Mouse (Mus musculus) right cerebral cortex, postnatal 14 days (tissue): ENCODE data around the gene Prkg1.

ENCODE experiments used
- DNase-seq: peaks from one replicate; pipeline ENCODE4 v3.0.0; 2022

The Prkg1 gene

DNA sequence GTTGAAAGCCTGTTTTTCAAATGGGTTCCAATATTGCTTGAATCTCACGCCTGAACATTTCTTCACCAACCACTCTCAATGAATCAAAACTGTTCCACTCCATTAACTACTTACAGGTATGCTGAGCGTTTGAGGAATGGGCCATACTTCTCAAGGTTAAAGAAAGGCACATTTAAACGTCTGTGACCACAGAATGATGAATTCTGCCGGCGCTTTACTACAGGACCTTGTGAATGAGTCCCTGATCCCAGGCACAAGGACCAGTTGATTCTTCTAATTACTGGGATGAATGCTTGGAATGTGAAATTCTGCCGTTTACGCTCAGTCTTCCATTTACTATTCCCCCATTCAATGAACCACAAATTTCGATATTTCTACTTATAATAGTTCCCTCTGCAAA is 632.2 kb downstream of the Prkg1 start:
- DNase-seq = no peak

DNA sequence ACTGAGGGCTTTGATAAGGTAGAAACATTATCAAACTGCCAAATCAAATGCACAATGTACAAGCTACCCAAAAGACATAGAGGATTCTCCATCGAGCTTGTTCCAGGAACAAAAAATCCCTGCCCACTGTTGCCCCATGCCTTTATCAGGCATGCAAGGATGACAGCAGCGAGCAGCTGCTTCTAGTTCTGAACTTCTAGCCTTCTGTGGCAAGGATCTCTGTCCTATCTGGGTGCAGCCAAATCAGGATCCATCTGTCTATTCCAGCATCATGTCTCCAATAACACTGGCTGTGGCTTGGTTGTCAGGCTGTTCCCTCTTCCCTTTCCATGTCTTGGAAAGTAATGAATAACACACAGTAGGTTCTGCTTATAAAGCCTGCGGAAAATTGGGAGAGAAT is 640.2 kb downstream of the Prkg1 start:
- no peak for DNase-seq

DNA sequence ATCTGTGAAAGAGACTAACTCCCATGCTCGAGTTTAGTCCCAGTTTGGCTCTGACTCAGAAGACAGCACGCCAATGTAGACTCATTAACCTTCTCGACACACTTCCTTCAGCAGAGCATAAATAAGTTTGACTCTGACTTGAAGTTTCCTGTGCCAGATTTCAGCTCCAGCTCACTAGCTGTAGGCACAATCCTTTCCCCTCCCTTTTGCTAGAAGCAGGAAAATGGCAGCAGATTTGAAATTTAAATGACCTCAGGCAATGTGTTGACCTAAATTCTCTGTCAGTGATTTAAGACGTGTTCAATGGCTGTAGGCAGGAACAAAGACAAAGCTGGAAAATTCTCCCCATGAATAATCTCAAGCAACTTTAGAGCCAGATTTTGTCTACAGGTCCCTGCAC is 650.1 kb downstream of the Prkg1 start:
- no peak for DNase-seq

DNA sequence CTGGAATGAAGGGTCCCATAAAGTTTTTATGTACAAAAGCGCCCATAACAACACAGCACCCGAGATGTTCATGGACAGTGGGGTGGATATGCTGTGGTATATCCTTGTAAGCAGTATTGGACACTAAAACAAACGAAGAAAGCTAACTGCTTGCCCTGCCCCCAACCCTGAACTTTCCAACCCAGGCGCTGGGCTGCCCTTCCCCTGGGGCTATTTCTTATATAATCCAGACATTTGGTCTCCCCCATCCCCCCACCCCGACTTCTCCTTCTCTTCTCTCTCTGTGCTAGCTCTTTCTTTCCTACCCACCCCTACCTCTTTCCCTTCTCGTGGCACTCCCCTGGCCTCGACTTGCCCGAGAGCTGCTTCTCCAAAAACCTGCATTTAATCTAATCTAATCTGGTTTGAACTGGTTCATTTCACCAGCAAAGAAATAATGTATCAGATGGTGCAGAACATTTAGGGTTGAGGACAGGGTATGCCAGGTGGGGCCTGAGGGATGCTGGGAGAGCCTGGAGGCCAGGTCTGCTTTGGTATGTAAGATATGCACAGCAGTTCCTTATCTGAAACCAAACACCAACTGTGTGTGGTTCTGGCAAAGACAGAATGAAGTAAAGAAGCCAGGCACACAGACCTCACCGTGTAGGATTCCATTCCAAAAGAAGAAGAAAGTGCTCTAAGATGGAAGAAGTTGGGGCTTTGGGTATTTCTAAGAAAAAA is 657.8 kb downstream of the Prkg1 start:
- DNase-seq = no peak

DNA sequence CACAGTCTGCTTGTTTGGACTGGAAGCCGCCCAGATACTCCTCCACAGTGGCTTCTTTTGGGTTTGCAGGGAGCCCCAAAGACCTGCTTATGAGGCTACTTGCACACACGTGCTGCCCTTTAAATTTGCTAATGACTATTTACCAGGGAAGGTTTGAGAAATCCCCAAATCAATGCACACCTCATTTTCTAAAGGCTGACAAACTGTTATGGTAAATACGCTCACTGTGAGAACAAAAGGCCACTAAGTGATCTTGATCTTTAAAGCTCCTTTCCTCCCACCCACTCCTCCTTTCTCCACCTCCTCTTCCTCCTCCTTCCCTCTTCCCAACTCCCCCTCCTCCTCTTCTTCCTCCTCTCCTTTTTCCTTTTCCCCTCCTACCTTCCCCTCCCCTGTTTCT is 658.8 kb downstream of the Prkg1 start:
- DNase-seq = no peak

DNA sequence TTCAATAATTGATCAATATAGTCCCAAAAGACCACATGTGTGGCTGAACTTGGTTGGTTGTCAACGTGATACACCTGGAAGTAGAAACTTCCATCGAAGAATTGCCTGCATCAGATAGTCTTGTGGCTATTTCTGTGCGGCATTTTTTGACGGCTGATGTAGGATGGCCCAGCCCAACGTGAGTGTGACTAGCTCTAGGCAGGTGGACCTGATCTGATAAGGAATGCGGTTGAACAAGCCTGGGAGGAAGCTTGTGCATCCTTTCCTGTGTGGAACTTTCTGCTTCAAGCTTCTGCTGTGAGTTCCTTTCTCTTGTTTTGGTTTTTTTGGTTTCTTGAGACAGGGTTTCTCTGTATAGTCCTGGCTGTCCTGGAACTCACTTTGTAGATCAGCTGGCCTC is 660.1 kb downstream of the Prkg1 start:
- no peak for DNase-seq

DNA sequence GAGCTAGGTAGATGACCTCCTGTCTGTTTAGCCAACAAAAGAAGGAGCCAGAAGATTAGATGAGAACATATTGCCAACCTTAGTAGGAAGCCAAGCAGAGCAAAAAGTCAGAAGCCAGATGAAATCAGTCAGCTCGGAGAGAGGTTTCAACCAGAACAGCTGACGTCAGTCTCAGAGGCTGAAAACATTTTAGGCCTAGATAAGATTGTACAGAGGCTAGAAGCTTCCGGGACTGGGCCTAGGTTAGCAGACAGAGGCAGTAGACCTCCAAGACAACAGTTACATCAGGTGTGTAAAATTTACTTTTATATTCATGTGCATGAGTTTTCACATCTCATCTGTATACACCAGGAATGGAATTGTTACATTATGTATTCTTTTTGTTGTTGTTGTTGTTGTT is 665.5 kb downstream of the Prkg1 start:
- DNase-seq = no peak

DNA sequence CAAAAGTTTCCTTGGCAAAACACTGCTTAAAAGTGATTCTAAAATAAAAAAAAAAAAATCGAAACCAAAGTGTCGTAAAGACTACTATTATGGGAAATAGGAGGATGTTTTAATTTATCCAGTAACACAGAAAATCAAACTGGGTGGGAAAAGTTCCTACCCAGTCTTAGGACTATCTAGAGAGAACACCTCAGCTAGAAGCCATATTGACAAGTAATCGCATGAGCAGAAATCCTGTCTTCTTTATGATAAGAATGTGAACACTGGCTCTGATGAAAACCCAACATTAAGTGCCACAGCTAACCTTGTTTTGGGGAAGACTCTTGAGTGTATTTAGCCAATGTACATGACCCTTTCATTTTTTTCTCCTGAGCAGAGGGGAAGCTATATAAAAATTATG is 667.0 kb downstream of the Prkg1 start:
- DNase-seq = no peak

DNA sequence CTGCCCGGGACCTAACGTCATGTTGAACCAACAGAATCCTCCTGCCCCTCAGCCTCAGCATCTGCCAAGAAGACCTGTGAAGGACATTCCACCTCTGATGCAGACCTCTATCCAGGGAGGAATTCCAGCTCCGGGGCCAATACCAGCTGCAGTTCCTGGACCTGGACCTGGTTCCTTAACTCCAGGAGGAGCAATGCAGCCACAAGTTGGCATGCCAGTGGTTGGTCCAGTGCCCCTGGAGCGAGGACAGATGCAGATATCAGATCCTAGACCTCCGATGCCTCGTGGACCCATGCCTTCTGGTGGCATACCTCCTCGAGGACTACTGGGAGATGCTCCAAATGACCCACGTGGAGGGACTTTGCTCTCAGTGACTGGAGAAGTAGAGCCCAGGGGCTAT is 681.1 kb downstream of the Prkg1 start:
- DNase-seq = no peak

DNA sequence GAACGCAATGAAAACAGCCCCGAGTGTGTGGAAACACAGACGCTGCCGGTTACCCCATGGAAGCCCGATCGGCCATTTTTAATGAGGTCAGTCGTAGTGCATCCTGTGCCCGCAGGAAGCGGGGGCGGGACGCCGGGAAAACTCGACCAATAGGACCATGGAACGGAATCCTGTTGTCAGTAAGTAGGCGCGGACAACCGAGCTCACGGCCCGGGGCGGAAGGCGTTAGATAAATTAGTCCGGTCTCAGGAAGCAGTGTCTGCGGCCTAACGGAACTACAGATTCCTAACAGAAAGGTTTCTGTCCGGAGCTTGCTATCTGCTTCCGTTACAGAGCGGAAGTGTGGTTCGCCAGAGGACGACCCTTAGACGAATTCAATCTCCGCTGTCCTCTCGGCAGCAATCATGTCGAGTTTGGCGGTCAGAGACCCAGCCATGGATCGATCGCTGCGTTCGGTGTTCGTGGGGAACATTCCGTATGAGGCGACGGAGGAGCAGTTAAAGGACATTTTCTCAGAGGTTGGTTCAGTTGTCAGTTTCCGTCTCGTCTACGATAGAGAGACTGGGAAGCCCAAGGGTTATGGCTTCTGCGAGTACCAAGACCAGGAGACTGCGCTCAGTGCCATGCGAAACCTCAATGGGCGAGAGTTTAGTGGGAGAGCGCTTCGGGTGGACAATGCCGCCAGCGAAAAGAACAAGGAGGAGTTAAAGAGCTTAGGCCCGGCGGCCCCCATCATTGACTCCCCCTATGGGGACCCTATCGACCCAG is 682.0 kb downstream of the Prkg1 start, which contains the start of gene Cstf2t:
TSS of gene Cstf2t (plus strand) at position 176 of the 768 bp plus-strand sequence.
- DNase-seq = peak; percentile 99

DNA sequence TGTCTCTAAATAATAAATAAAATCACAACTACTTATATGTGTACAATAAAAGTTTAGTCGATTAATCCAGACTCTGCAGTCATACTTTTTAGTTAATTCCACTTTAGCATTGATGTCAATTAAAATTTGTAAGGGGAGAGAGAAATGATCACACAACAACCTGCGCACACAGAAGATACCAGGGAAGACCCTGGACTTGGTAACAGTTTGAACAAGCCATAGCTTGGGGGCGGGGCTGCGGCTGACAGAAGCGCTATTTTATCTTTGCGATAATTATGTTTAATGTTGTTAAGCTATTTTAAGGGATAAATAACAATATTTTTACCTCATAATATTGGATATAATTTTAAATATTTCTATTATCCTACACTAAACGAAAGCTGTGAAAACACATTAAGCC is 682.6 kb downstream of the Prkg1 start:
- DNase-seq = no peak

DNA sequence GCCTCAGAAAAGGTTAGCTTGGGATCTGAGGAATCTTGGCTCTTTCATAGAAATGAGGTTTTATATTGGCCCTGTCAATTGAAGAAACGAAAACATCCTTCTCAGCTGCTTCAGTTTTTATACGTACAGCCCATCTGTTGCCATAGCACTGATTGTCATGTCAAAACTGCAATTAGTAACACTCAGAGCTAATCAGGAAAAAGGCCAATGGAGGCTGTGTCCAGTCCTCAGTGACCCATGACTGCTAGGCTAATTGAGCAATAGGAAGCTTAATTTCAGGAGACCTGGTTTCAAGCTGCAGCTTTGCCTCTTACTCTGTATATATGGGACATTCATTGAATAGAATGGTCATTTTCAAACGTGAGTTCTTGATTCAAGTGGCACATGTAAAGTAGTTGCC is 686.6 kb downstream of the Prkg1 start:
- DNase-seq = no peak

DNA sequence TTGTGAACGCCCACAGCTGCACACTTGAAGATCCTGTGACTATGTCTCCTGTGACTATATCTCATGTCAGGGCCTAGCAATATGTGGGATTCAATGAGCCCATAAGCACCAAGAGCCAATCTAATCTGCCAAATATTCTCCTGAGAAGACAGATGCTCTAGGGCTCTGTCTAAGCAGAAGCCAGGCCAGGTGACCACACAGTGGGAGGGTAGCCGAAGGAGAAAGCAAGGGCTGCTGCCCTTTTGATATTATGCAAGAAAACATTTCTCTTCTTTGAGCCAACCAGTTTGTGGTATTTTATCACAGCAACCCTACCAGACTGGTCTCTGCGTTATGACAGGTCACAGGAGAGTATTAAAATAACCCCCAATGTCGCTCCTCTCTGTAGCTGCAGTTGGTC is 688.7 kb downstream of the Prkg1 start:
- no peak for DNase-seq

DNA sequence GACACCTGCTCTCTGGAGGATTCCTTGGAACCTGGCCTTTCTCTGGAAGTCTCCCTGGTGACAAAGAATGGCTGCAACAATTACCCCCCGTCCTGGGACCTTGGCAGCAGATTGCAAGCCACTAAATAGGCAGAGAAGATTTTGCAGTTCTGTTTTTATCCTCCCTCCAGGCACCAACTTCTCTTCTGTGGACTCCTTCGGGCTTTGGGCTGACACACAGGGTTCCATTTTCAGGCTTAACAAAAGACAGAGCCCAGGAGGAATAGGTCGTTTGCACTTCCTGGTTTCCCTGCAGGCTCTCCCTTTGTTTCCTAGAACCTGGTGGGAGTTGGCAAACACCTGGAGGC is 690.1 kb downstream of the Prkg1 start:
- DNase-seq = no peak

DNA sequence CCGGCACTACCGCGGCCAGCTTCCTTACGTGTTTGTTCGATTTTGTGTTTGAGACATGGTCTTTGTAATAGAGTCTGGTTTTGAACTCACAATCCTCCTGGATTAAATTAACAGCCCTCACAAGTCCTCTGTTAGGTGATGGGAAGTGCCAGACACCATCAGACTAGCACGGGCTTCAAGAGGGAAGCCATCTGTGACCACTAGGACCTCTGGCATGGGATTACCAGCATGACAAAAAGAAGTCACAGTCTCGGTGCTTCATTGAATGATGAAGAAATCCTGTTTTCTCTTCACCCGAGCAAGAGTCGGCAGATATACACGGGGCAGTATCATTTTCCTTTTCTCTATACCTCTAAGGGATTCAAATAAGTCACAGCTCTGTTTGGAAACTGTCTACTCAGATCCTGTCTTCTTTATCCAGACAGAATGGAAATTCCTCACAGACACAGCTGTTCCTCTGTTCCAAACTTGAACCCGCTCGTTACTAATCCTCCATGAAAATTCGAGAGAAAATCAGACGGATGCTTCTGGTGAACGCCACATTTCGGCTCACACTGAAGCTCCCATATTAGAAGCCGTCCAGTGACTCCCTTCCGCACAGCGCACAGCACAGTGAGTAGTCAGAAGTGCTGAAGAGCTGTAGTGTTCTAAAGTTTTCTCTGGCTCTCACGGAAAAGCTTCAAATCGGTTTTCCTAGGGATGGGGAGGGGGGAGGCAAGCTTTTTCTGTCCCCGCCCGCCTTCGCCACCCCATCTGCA is 690.7 kb downstream of the Prkg1 start:
- no peak for DNase-seq

DNA sequence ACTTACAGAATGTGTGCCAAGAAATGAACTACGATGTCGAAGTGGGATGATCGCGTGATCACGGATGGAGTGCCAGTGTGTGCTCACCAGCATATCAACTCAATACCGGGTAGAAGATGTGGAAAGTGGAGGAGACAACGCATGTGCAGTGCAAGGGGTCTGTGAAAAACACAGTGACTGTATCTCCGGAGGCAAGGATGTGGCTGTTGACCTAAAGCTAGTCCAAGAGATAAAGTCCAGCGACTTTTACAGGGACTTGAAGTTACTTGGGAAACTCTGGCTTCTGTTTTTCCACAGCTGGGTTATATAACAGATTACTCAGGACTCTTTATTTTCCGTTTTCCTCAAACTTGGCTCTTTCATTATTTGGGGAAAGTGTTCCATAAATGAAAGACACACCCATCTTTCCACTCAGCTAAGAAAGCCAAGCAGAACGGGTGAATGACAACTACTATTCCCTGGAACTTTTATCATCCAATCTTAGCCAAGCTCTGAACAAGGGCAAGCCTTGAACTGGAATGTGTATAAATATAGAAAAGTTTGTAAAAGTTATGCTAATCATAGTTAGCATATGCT is 699.5 kb downstream of the Prkg1 start:
- DNase-seq = no peak

DNA sequence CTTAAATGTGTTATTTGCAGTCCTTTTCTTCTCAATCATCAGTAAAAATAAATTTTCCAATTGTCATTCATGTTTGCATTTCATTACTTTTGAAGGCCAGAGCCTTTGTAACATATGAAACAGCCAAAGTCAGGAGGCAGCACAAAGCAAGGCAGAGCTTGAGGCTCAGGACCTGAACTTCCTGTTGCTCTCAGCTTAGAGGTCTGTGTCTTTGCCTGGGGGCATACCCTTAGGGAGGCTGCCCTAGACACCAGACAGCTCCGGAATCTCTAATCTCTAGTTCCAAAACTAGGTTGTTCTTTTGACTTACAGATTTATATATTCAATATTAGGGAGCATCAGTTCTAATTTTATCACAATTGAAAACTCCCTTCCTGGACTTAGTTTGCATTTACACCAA is 700.1 kb downstream of the Prkg1 start:
- DNase-seq = no peak

DNA sequence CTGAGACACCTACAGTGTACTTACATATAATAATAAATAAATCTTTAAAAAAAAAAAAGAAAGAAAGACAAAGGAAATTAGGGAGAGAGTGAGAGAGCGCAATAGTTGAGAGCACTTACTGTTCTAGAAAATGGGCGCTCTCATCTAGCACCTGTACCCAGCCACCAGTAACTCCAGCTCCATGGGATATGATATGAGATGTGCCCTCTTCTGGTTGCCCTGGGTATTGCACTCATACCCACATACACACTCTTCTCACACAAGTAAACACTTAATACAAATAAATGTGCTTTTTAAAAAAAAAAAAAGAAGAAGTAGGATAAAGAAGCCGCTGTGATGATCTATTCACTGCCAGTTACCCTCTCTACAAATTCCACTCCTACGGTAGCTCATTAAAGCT is 718.2 kb downstream of the Prkg1 start:
- no peak for DNase-seq

DNA sequence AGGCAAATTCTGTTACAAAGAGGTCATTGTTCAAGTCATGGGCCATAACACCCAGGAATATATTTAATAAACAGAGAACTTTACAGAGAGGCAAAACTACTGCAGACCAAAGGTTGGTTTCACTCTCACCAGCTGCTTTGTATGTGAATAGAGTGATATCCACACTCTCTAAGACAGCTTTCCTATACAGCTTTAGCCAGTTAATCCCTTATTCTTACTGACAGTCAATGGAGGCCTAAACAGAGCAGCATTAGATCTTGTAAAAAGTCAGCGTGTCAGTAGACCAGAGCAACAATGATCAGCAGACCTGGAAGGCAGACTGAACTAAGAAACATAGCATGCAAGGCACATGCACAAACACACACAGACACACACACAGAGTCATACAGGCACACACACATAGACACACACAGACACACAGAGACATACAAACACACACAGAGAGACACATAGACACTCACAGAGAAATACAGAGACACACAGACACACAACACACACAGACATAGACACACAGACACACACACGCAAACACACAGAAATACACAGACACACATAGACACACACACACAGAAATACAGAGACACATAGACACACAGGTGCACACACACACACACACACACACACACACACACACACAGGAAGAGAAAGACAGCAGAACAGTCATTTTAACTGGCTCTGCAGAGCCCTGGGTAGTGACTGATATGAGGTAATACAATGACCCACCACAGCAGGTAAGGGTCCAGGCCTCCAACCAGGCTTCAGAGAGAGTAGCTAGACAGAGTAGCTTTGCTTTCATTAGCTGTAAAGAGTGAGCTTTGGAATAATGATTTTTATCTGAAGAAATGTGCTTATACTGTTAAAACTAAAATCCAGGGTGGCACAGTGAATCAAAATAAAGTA is 723.6 kb downstream of the Prkg1 start:
- DNase-seq = no peak

DNA sequence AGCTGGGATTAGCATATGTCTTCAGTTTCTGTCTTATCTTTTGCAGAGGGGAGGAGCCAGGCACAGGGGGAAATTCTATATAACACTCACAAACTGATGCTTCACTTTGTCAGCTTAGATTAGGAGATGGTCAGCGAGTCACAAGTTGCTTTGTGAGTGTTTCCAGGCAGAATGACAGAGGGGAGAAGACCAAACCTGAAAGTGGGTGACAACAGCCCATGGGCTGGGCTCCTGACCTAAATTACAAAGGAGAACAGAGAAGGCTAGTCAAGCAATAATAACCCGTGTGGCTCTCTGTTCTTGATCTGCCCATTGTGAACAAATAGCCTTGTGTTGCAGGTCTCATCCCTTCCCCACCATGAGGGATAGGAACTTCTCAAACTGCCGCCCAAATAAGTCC is 725.9 kb downstream of the Prkg1 start:
- no peak for DNase-seq

DNA sequence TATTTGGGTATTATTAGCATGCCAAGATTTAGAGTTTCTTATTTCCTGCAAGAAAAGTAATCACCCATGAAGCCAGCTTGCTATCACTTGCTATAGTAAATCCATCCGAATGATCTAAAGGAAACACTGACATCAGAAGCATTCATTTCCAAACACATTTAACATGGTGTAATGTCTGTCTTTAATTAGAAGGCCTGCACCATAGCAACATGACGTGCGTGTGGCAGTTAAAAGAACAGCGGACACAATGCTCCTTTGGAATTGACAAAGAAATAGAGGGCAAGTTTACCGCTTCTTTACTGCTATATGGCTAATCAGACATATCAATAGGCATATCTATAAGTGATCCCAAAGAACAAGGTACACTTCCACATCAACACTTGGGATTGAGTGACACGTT is 733.2 kb downstream of the Prkg1 start:
- no peak for DNase-seq

DNA sequence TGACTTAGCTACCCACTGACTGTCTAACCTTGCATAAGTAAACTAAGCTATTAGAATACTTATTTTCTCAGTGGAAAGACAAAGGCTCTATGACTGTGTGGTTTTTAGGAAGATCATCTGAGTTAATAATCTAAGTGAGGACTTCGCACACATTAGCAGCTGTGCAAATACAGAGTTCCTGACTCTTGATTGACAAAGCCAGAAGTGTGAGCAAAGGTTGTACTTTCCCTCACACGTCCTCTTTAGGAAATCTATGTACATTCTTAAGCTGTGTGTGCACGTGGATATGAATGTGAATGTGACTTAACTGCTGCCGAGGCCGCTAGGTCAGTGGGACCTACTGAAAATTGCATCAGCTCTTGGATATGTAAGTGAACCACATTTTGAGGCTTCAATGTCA is 738.0 kb downstream of the Prkg1 start:
- no peak for DNase-seq
